Mouse (Mus musculus) liver, embryonic 14.5 days (tissue): Measurements from ENCODE around the gene Vil1.
A peak's percentile ranks its signal among the peaks of the same experiment; 100 is the strongest.

ENCODE experiments used
- CTCF ChIP-seq: IDR thresholded peaks from 2 replicates; pipeline ENCODE4 v1.5.1; 2016; ENCODE audit warnings: antibody characterized with exemption, low read depth, control low read depth
- EP300 ChIP-seq: IDR thresholded peaks from 2 replicates; pipeline ENCODE4 v1.6.1; 2016; ENCODE audit warnings: antibody characterized with exemption, low read depth

GRCm38 (mm10) chr1:74361812-74362211 is 47.4 kb upstream of the Vil1 start, which contains the start of gene Catip:
- TF ChIP-seq CTCF (peak; percentile 75), EP300 (no peak)
